Mouse (Mus musculus) naive thymus-derived CD4-positive, alpha-beta T cell, adult 2 months (primary cell): ENCODE results near the gene Arhgap30.

Source experiments
- DNase-seq: peaks from one replicate; pipeline ENCODE4 v3.0.0-alpha.2; 2011; ENCODE audit warnings: low read depth

Gene Arhgap30

DNA sequence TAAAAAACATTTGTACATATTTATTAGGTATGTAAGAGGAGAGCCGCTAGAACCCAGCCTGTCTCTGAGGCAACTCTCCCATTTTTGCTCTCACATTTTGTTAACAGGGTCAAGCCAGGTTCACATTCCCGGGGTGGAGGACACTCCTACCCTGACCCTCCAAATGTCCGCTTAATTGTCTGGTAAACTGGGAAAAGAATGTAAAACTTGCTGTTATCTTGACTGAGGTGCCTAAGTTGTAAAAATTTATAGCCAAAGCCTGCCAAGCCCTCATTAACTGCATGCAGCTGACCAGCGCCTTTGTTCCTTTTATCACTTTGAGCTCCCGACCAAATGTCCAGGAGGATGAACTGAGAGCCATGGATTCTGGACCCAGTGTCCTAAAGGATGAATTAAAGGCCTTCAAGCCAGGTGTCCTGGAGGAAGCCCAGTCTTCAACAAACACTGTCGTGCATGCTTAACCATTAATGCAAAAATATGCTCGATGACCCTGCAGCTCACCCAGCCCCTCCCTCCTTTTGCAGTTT is 46.6 kb downstream of the Arhgap30 start:
- DNase-seq = no peak

DNA sequence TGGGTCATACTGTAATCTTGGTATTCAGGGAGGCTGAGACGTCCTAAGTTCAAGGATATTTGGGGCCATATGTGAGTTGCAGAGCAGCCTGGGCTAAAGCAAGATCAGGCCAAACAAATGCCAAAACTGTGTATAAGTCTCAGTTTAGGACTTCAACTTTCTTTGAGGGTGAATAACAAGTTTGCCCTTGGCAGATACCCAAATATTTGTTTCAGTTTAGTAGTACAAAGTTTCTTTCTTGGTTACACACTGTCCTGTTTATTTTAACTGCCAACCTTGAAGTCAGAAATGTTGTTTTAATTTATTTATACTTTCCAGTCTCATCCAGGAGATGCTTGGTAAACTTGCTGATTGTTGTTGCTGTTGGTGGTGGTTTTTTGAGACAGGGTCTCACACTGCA is 47.2 kb downstream of the Arhgap30 start:
- no peak for DNase-seq

DNA sequence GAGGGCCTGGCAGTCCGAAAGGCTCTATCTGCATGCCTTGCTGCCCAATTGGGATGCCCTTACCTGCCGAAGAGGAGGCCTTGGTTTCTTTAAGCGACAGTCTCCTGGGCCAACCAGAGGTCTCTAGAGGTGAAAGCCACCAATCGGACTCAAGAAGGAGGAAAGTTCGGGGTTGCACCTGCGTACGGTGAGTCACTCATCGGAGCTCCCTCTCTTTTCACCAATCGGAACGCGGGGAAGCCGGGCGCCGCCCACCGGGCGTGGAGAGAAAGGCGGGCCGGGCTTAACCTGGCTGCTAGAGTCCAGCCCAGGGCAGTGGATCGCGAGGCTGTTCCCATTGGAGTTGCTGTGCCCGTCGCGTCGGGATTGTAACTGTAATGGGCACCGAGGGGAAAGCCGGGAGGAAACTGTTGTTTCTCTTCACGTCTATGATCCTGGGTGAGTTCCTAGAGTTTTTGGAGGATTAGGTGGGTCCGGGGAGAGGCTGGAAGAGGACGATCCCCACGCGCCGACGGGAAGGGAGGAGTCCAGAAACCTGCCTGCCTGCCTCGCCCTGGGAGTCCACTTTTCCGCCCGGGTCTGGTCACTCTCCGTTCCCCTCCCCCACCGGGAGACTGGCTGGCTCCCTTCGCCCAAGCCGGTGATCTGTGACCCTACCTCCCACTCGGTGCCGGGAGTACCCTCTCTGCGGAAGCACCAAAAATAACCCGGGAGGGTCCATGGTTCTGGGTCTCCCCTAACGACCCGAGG is 48.7 kb downstream of the Arhgap30 start, which contains the start of gene F11r:
TSS of gene F11r (plus strand) at position 272 of the 750 bp plus-strand sequence.
- peak; percentile 69 for DNase-seq

- DNase-seq = no peak
These were observed 49.4 kb downstream of the Arhgap30 start for GRCm38 (mm10) chr1:171438014-171438670.

GRCm38 (mm10) chr1:171439072-171439471 is 50.3 kb downstream of the Arhgap30 start:
- DNase-seq = no peak

DNA sequence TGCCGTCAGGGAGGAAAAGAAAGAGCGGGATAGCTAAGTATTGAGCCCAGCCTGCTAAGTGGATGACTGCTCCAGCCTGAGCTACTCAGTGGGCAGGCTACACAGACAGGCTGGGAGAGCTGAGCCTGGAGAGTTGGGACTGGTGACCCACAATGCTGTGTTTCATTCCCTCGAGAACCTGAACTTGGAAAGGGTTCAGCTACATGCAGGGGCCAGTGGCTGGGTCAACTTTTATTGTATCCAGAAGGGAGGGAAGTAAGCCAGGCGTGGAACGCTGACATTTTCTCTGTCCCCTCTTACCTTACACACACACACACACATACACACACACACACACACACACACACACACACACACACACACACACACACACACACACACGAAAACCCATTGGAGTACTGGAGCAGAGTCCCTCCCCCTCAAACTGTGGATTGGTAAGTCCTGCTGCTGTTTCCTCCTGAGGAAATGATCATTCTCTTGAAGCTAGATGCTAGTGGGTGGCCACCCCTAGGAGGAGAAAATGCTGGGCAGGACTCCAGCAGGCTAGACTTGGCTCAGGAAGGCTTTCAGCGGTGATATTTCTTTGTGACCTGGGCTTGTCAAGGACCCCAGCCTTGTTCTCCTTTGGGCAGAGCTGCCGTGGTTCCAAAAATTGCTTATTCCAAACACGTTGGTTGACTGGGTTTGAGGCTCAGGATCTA is 51.4 kb downstream of the Arhgap30 start:
- DNase-seq = no peak

GRCm38 (mm10) chr1:171441466-171442412 is 53.0 kb downstream of the Arhgap30 start:
- DNase-seq = no peak

- no peak for DNase-seq
These were observed 53.6 kb downstream of the Arhgap30 start for GRCm38 (mm10) chr1:171442413-171442760.

GRCm38 (mm10) chr1:171445050-171445449 is 56.3 kb downstream of the Arhgap30 start:
- DNase-seq = no peak

- DNase-seq = no peak
These were observed 58.1 kb downstream of the Arhgap30 start for GRCm38 (mm10) chr1:171446854-171447253.

- no peak for DNase-seq
These were observed 58.9 kb downstream of the Arhgap30 start for GRCm38 (mm10) chr1:171447692-171448091.

- DNase-seq = no peak
These were observed 61.3 kb downstream of the Arhgap30 start for GRCm38 (mm10) chr1:171450062-171450461.

- DNase-seq = no peak
These were observed 62.2 kb downstream of the Arhgap30 start for GRCm38 (mm10) chr1:171451001-171451400.

DNA sequence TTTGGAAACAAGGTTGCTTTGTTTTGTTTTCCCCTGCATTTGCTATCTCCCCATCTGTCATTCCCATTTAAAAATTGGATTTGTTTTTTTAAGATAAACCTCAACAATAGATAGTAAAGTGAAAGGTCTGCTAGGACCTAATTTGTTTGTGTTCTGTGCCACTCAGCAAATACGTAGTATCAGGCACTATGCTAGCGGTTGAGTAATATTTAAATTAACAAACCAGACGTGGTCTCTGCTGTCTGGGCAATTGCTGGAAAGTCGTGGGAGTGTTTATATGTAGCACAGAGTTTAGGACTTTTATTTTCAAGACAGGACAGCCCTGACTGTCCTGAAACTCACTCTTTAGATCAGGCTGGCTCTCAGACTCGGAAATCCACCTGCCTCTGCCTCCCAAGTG is 63.8 kb downstream of the Arhgap30 start:
- DNase-seq = no peak

DNA sequence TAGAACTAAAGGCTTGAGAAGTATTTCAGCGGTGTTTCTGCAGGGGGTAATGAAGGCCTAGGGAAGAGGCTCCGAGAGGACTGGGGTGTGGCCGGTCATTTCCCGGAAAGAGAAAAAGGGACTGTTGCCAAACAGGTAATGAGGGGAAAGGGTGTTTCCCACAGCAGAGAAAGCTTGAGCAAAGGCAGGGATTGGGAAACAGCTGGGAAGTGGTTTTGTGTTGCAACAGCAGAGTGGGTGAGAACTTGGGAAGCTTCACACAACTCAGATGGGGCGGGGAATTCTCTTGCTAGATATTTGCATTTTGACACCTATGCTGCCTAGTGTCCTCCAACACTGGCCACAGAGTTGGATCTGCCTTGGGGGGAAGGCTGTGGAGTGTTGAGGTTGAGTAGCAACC is 64.2 kb downstream of the Arhgap30 start:
- no peak for DNase-seq

GRCm38 (mm10) chr1:171454926-171455325 is 66.2 kb downstream of the Arhgap30 start:
- no peak for DNase-seq

- DNase-seq = no peak
These were observed 68.8 kb downstream of the Arhgap30 start for GRCm38 (mm10) chr1:171457568-171457967.

- DNase-seq = no peak
These were observed 71.0 kb downstream of the Arhgap30 start for GRCm38 (mm10) chr1:171459791-171460190.
